Mouse (Mus musculus): Measurements from ENCODE around the gene Gjb2.
"Not testable (repeated sequence)": the region's sequence is repeated elsewhere in the genome, so short reads cannot be mapped to it uniquely, and the experiment has no call there.

Gjb2 gene

GRCm38 (mm10) chr14:57104106-57105023 is at the start of gene Gjb2:
Gjb2 (minus strand) TSS chr14:57104702.
- DNase-seq: peak; percentile 29

- DNase-seq: no peak
Measured at GRCm38 (mm10) chr14:57145741-57146140, 41.2 kb upstream of the Gjb2 start.

- no peak for DNase-seq
Measured at GRCm38 (mm10) chr14:57135265-57135664, 30.8 kb upstream of the Gjb2 start.

- peak; percentile 25 for DNase-seq
Measured at GRCm38 (mm10) chr14:57133161-57133661, 28.7 kb upstream of the Gjb2 start, which contains the start of gene Gjb6. Gjb6 (minus strand) TSS chr14:57133611.

- no peak for DNase-seq
Measured at GRCm38 (mm10) chr14:57127383-57127782, 22.9 kb upstream of the Gjb2 start.

GRCm38 (mm10) chr14:57122295-57122694 is 17.8 kb upstream of the Gjb2 start:
- DNase-seq: no peak

- DNase-seq: peak; percentile 34
Measured at GRCm38 (mm10) chr14:57115823-57116544, 11.5 kb upstream of the Gjb2 start, which contains the start of gene Gm4491. Gm4491 (minus strand) TSS chr14:57115883.

- peak; percentile 55 for DNase-seq
Measured at GRCm38 (mm10) chr14:57109194-57109593, 4.7 kb upstream of the Gjb2 start.

- DNase-seq: no peak
Measured at GRCm38 (mm10) chr14:57107916-57108315, 3.4 kb upstream of the Gjb2 start.

- no peak for DNase-seq
Measured at GRCm38 (mm10) chr14:57107091-57107490, 2.6 kb upstream of the Gjb2 start.

- DNase-seq: no peak
Measured at GRCm38 (mm10) chr14:57105721-57106120, 1.2 kb upstream of the Gjb2 start.

GRCm38 (mm10) chr14:57105111-57105510 is 609 bp upstream of the Gjb2 start:
- no peak for DNase-seq

GRCm38 (mm10) chr14:57103711-57104105 is 794 bp downstream of the Gjb2 start:
- DNase-seq: no peak

- DNase-seq: no peak
Measured at GRCm38 (mm10) chr14:57103121-57103520, 1.4 kb downstream of the Gjb2 start.

GRCm38 (mm10) chr14:57101623-57102022 is 2.9 kb downstream of the Gjb2 start:
- no peak for DNase-seq

GRCm38 (mm10) chr14:57095855-57096254 is 8.6 kb downstream of the Gjb2 start:
- DNase-seq: no peak

- DNase-seq: no peak
Measured at GRCm38 (mm10) chr14:57093029-57093428, 11.5 kb downstream of the Gjb2 start.

GRCm38 (mm10) chr14:57090001-57090400 is 14.5 kb downstream of the Gjb2 start:
- no peak for DNase-seq

- DNase-seq: no peak
Measured at GRCm38 (mm10) chr14:57089107-57089506, 15.4 kb downstream of the Gjb2 start.

GRCm38 (mm10) chr14:57084180-57084668 is 20.3 kb downstream of the Gjb2 start:
- DNase-seq: no peak

- DNase-seq: no peak
Measured at GRCm38 (mm10) chr14:57082863-57083262, 21.6 kb downstream of the Gjb2 start.

- no peak for DNase-seq
Measured at GRCm38 (mm10) chr14:57075537-57075936, 29.0 kb downstream of the Gjb2 start.

- DNase-seq: not testable (repeated sequence)
Measured at GRCm38 (mm10) chr14:57069906-57070305, 34.6 kb downstream of the Gjb2 start.
